Mouse (Mus musculus): ENCODE measurements around the gene Gpx1.
"Not testable (repeated sequence)": the region's sequence is repeated elsewhere in the genome, so short reads cannot be mapped to it uniquely, and the experiment has no call there.

Gpx1 gene

DNA sequence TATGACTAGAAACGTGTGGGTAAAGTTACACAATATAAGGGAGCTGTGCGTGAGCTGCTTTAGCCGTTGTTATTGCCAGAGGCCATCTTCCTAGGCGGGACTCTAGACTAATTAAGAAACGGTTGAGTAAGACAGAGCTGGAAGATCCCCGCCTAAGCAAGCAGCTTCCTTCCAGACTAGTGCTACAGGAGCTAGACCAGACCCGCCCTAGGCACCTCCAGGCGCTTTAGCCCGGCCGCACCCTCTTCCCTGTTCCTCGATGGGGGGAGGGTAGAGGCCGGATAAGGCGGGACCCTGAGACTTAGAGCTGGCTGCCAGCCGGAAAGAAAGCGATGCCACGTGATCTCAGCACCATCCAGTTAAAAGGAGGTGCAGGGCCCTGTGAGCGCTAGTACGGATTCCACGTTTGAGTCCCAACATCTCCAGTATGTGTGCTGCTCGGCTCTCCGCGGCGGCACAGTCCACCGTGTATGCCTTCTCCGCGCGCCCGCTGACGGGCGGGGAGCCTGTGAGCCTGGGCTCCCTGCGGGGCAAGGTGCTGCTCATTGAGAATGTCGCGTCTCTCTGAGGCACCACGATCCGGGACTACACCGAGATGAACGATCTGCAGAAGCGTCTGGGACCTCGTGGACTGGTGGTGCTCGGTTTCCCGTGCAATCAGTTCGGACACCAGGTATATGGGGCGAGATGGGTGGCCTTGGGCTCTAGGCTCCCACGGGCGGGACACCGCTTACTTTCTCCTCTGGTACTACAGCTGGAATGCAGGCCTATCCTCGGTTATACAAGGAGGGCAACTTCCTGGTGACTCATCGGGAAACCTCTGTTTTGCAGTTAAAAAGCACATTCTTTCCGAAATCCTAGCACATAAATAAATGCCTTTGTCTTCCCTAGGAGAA is at the start of gene Gpx1:
TSS of gene Gpx1 (plus strand) at position 18 of the 896 bp plus-strand sequence.
- DNase-seq (ENCODE audit: low read depth, low spot score): peak; percentile 99

GRCm38 (mm10) chr9:108289347-108289746 is 49.4 kb upstream of the Gpx1 start:
- DNase-seq (ENCODE audit: low read depth, low spot score): no peak

- peak; percentile 99 for DNase-seq (ENCODE audit: low read depth, low spot score)
Observed at GRCm38 (mm10) chr9:108290016-108290750, 48.5 kb upstream of the Gpx1 start, which contains the start of gene Nicn1. TSS of gene Nicn1 (plus strand) at chr9:108290429.

DNA sequence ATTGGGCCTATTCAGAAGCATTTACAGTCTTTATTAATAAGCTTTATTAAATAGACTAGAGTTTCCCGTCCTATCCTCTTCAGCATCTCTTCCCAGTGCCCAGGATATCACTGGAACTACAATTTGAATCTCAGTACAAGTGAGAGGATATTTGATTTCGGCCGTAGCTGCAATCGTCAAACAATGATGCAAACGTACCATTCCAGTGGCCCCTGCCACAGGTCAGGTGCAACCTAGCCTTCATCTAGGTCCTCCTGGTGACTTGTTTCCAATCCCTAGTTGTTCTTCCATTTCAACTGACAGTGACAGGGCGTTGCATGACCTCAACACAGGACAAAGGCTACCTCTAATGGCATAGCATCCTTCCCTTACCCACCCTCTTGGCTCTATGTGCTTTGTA is 47.9 kb upstream of the Gpx1 start:
- DNase-seq (ENCODE audit: low read depth, low spot score): no peak

DNA sequence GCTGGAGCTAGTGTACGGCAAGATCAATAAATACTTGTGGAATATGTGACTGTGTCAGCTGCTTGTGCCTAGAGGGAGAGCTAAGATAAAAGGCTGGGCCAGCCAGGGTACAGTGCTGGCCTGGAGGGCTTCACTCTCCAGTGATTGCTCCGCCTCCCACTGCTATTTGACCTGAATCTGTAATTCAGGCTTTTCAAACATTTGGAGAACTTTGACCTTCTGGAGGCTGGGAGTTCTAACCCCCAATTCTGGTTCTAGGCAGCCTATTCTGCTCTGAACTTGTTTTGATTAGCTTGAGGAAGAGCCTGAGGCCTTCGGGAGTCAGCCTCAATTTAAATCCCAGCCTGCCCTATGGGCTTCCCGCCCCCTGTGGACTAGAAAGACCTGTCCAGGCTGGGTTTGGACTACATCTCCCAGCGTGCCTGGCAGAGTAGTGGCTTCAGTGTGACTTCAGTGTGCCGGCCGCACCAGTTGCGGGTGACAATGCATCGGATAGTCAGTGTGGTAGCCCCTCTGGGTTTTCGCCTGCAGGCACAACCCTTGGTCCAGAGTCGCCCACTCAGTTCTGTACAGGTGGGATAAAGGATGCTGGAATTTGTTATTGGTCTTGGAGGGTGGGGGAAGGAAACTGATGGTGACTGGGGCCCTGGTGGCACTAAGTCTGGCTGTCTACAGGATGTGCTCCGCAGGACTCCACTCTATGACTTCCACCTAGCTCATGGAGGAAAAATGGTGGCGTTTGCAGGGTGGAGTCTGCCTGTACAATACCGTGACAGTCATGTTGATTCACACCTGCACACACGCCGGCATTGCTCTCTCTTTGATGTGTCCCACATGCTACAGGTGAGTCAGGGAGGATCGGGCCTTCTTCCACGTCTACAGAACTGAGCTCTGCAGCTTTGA is 42.0 kb upstream of the Gpx1 start, which contains the start of gene Amt:
TSS of gene Amt (plus strand) at position 401 of the 903 bp plus-strand sequence.
- peak; percentile 97 for DNase-seq (ENCODE audit: low read depth, low spot score)

GRCm38 (mm10) chr9:108301853-108302252 is 36.9 kb upstream of the Gpx1 start:
- peak; percentile 76 for DNase-seq (ENCODE audit: low read depth, low spot score)

GRCm38 (mm10) chr9:108304716-108305115 is 34.0 kb upstream of the Gpx1 start:
- no peak for DNase-seq (ENCODE audit: low read depth, low spot score)

GRCm38 (mm10) chr9:108305170-108305569 is 33.5 kb upstream of the Gpx1 start:
- no peak for DNase-seq (ENCODE audit: low read depth, low spot score)

DNA sequence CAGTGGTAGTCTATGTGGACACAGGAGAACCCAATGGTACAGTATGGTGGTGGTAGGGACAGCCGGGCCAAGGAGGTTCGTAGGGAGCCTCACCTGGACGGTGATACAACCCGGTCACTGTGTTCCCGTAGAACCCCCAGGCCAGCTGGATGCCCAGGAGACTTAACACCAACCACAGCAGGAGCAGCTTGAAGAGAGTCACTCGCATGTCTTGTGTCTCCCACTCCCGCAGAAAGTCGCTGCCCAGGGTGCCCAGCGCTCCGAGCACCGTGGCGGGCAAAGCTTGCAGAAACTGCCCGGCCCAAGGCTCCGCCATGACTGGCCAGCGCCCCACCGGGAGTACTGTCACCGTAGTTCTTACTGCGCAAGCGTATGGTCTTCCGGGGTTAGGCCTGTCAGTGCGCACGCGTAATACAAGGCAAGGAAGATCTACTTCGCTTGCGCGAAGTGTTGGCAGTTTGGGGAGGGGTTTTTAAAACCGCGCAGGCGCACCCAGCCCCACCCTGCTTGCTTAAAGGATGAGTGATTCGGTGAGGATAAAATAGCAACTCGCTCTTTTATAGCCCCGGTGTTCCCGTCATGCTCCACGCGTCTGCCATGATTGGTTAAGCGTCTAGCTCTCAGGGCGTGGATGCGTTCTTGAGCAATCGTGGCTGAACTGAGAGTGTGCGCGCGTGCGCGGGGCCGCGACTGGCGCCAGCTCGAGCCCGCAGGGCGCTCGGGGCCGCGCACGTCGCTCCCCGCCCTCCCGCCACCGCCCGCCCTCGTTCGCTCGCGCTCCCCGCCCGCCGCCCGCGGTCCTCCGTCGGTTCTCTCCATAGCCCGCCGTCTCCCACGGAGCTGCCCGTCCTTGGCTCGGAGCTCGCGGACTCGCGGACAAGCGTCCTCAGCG is 32.8 kb upstream of the Gpx1 start, which contains the start of the genes Rhoa and Tcta:
TSS of gene Rhoa (plus strand) at position 501 of the 892 bp plus-strand sequence.
TSS of gene Tcta (minus strand) at position 532 of the 892 bp plus-strand sequence.
- DNase-seq (ENCODE audit: low read depth, low spot score): peak; percentile 100

DNA sequence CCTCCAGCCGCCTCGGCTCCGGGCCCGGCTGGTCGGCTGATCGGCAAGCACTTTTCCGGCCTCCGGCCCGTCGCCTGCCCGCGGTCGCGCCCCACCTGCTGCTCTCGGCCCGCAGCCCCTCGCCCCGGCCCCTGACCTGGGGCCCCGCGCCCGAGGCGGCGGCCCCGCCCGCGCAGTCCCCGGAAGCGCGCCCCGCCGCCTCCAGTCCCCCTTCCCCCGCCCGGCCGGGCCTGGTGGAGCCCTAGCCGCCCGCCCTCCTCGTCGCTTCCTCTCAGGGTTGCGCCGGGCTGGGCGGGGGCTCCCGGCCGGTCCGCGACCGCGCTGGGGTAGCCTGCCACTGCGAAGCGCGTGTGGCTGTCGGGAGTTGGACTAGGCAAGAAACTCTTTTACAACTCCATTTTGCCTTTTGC is 32.1 kb upstream of the Gpx1 start:
- DNase-seq (ENCODE audit: low read depth, low spot score): peak; percentile 75

GRCm38 (mm10) chr9:108307021-108307807 is 31.5 kb upstream of the Gpx1 start:
- DNase-seq (ENCODE audit: low read depth, low spot score): no peak

DNA sequence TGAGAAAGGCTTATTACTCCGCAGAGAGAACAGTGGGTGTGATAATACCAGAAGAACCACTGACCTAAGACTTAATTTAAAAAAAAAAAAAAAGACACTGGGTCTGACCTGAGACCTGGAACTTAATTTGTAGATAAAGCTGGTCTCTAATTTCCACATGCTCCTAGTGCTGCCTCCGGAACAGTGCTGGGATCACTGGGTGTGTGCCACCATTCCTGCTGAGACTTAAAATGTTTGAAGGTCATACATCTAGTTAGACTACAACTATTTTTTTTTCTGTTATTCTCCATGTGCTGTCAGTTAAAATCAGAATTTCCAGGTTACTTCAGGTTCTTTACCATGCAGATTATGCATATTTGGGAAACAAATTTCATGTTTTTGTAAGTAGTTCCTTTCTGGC is 30.6 kb upstream of the Gpx1 start:
- no peak for DNase-seq (ENCODE audit: low read depth, low spot score)

DNA sequence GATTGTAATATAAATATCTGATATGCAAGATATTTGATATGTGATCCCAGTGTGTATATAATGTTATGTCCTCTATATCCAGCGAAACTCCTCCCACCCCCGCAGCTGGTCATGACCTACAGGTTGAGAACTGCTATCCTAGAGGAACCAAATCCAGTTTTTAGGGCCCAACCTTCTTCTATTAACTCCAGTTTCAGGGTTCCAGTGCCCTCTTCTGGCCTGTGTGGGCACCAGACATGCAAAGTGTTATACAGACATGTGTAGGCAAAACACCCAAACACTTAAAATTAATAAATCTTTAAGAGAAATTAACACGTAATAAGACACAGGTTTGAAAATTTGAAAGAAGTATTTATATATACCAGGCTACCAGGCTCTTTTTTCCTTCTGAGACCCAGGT is 21.1 kb upstream of the Gpx1 start:
- peak; percentile 47 for DNase-seq (ENCODE audit: low read depth, low spot score)

GRCm38 (mm10) chr9:108318462-108318861 is 20.2 kb upstream of the Gpx1 start:
- DNase-seq (ENCODE audit: low read depth, low spot score): no peak

GRCm38 (mm10) chr9:108322054-108322453 is 16.6 kb upstream of the Gpx1 start:
- not testable (repeated sequence) for DNase-seq (ENCODE audit: low read depth, low spot score)

- no peak for DNase-seq (ENCODE audit: low read depth, low spot score)
Observed at GRCm38 (mm10) chr9:108324784-108325183, 13.9 kb upstream of the Gpx1 start.

DNA sequence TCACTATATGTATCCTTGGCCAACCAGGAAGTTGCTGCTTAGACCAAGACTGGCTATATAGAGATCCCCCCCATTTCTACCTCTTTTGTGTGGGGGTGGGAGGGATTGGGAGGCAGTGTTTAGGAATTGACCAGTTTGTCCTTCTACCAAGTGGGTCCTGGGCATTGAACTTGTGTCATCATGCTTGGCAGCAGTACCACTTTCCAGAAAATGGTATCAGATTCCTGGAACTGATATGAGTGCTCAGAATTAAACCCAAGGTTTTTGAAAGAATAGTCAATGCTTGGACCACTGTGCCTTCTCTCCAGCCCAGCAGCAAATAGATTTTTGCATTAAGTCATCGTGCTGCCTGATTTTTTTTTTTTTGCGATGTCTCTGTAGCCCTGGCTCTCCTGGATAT is 12.9 kb upstream of the Gpx1 start:
- no peak for DNase-seq (ENCODE audit: low read depth, low spot score)

GRCm38 (mm10) chr9:108337848-108338550 is 704 bp upstream of the Gpx1 start:
- DNase-seq (ENCODE audit: low read depth, low spot score): peak; percentile 79

DNA sequence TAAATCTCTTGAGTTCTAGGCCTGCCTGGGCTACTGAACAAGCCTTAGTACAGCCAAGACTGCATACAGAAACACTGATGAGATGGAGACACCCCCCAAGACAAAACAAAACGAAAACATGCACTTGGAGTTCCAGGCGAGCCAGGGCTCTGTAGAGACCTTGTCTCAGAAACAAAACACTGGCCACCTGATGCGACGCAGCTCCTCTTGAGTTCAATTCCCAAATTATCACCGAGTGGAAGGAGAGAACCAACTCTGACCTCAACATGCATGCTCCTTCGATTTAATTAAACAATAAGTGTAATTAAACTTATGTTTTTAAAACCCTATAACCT is 185 bp upstream of the Gpx1 start:
- peak; percentile 65 for DNase-seq (ENCODE audit: low read depth, low spot score)
